Mouse (Mus musculus) C2C12 (cell line): Measurements from ENCODE around the gene Kctd7. TPM values are rescaled to one million over a fixed set of nuclear protein-coding genes. Genes with fewer than 3 reads are reported as not detected.

ENCODE experiments used
- H3K27me3 ChIP-seq: one replicate; pipeline ENCODE4 v1.6.1; 2011; ENCODE audit not compliant: control insufficient read depth, insufficient read depth, insufficient read length
- H3K36me3 ChIP-seq: one replicate; pipeline ENCODE4 v1.6.1; 2011; ENCODE audit not compliant: control insufficient read depth, insufficient read depth
- H3K4me3 ChIP-seq: one replicate; pipeline ENCODE4 v1.5.1; 2011; ENCODE audit warnings: mild to moderate bottlenecking, control low read depth; ENCODE audit not compliant: poor library complexity, insufficient read depth, severe bottlenecking
- H3K79me2 ChIP-seq: one replicate; pipeline ENCODE4 v1.6.1; 2011; ENCODE audit not compliant: control insufficient read depth, insufficient read depth
- H3K79me3 ChIP-seq: one replicate; pipeline ENCODE4 v1.6.1; 2011; ENCODE audit warnings: low read depth, control low read depth
- H3ac ChIP-seq: one replicate; pipeline ENCODE3; 2011; ENCODE audit warnings: low read depth; ENCODE audit not compliant: control insufficient read depth, insufficient read length
- CEBPB ChIP-seq: IDR thresholded peaks from one replicate; pipeline ENCODE4 v1.6.1; 2011; ENCODE audit warnings: low read depth, mild to moderate bottlenecking, control low read depth, moderate library complexity
- CTCF ChIP-seq: IDR thresholded peaks from one replicate; pipeline ENCODE4 v1.5.1; 2011; ENCODE audit not compliant: control insufficient read depth, insufficient read depth, insufficient read length
- FOSL1 ChIP-seq: IDR thresholded peaks from one replicate; pipeline ENCODE4 v1.8.0; 2011; ENCODE audit warnings: mild to moderate bottlenecking, low read length; ENCODE audit not compliant: poor library complexity, insufficient read depth, severe bottlenecking
- MAX ChIP-seq: IDR thresholded peaks from one replicate; pipeline ENCODE4 v1.6.1; 2011; ENCODE audit warnings: mild to moderate bottlenecking, control low read depth
- MYOD1 ChIP-seq: IDR thresholded peaks from one replicate; pipeline ENCODE4 v1.6.1; 2011; ENCODE audit warnings: low read depth; ENCODE audit not compliant: control insufficient read depth, insufficient read length
- MYOG ChIP-seq: IDR thresholded peaks from one replicate; pipeline ENCODE4 v1.6.1; 2011; ENCODE audit not compliant: control insufficient read depth, insufficient read length; ENCODE audit errors: extremely low read depth
- USF1 ChIP-seq: IDR thresholded peaks from one replicate; pipeline ENCODE4 v1.6.1; 2011; ENCODE audit warnings: low read depth, mild to moderate bottlenecking, control low read depth, moderate library complexity
- polyA plus RNA-seq: library from polyadenylated mRNA; unstranded; fragments of >200 nt; fragmentation: generic; extraction: Trizol; gene quantifications from one replicate; pipeline ENCODE4 v1.2.1, GENCODE M21; 2012; ENCODE audit warnings: missing spikeins

Kctd7 gene
- polyA plus RNA-seq, 1 experiment = 2.4 TPM

GRCm38 (mm10) chr5:130120070-130120736, 24.5 kb upstream of the Kctd7 start:
- Histone ChIP-seq H3K36me3 (no peaks in the 10 kb centered on the region), H3K4me3 (no peak overlapping the region), H3K79me2 (peaks cover 14% of the 10 kb centered on the region), H3ac (no peak overlapping the region), H3K27me3 (no peaks in the 10 kb centered on the region), H3K79me3 (no peaks in the 10 kb centered on the region)
- no peak for TF ChIP-seq CTCF
- no peak for TF ChIP-seq FOSL1
- TF ChIP-seq MYOG = no peak
- no peak for TF ChIP-seq USF1
- TF ChIP-seq MAX = no peak
- no peak for TF ChIP-seq CEBPB
- no peak for TF ChIP-seq MYOD1

DNA sequence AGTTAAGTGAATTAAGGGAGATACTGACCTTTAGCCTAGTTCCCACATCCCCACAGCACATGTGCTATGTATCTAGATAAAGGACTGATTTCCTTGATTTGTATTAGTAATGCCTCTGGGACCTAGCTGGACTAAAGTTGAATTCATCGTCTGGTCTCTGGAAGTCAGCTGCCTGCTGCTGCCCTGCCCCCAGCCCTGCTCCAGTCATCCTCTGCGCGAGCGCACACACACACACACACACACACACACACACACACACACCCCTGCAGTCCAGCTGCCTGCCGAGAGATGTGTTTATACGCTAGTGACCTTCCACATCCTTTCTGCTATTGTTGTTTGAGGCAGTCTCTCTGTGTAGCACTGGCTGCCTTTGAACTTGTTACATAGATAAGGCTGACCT, 23.8 kb upstream of the Kctd7 start:
- TF ChIP-seq MYOD1 (no peak), FOSL1 (no peak), CTCF (no peak), MYOG (no peak), CEBPB (no peak)
- Histone ChIP-seq H3K36me3 (no peaks in the 10 kb centered on the region), H3K79me3 (no peaks in the 10 kb centered on the region), H3ac (no peak overlapping the region), H3K4me3 (no peak overlapping the region), H3K79me2 (peaks cover 14% of the 10 kb centered on the region), H3K27me3 (no peaks in the 10 kb centered on the region)

DNA sequence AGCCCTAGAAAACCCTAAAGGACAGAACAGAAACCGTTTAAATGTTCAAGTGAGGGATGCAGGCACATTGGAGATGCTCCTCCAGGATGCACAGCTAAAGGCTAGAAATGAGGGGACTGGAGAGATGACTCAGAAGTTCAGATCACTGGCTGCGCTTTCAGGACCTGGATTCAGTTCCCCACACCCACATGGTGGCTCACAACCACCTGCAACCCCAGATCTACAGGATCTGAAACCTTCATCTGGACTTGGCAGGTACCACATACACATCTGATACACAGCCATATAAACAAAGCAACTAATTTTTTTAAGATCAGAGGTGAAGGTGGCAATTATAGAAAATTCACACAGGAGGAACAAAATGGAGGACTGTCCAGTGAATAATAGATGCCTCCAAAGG, 22.3 kb upstream of the Kctd7 start:
- H3K27me3 ChIP-seq = no peaks in the 10 kb centered on the region
- H3K4me3 ChIP-seq = no peak overlapping the region
- TF ChIP-seq MYOD1 = no peak
- TF ChIP-seq MYOG = no peak
- TF ChIP-seq CEBPB = no peak
- no peak for TF ChIP-seq MAX
- TF ChIP-seq FOSL1 = no peak
- no peak for TF ChIP-seq USF1
- TF ChIP-seq CTCF = no peak
- no peaks in the 10 kb centered on the region for H3K36me3 ChIP-seq
- no peaks in the 10 kb centered on the region for H3K79me3 ChIP-seq
- no peak overlapping the region for H3ac ChIP-seq
- H3K79me2 ChIP-seq = peaks cover 14% of the 10 kb centered on the region

DNA sequence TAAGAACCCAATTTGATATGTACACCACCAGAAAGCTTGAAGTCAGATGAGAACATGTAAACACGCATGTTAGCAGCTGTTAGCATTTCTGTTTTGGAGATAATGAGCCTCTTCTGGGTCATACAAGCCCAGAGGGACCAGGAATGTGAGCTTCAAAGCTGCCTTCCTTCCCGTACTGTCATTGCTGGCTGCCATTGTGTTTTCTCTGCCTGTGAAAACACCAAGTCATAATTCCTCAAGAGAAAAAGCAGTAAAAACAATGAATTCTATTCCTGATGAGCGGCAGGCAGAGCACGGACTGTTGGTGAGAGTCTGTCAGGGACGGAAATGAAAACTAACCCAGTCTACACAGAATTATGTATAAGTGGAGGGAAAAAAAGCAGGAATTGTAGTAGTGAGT, 20.4 kb upstream of the Kctd7 start:
- no peaks in the 10 kb centered on the region for H3K79me3 ChIP-seq
- no peaks in the 10 kb centered on the region for H3K36me3 ChIP-seq
- H3K79me2 ChIP-seq = peaks cover 13% of the 10 kb centered on the region
- no peak overlapping the region for H3K4me3 ChIP-seq
- no peak for TF ChIP-seq FOSL1
- TF ChIP-seq CTCF = no peak
- H3ac ChIP-seq = no peak overlapping the region
- H3K27me3 ChIP-seq = no peaks in the 10 kb centered on the region

GRCm38 (mm10) chr5:130128686-130129523, 15.8 kb upstream of the Kctd7 start:
- TF ChIP-seq MAX (no peak), CTCF (no peak), MYOG (no peak), CEBPB (no peak), USF1 (no peak), FOSL1 (no peak), MYOD1 (no peak)
- H3K27me3 ChIP-seq = no peaks in the 10 kb centered on the region

GRCm38 (mm10) chr5:130129524-130129793, 15.2 kb upstream of the Kctd7 start:
- H3K36me3 ChIP-seq = no peaks in the 10 kb centered on the region
- no peaks in the 10 kb centered on the region for H3K79me3 ChIP-seq
- no peaks in the 10 kb centered on the region for H3K79me2 ChIP-seq
- no peak overlapping the region for H3ac ChIP-seq
- no peaks in the 10 kb centered on the region for H3K27me3 ChIP-seq
- TF ChIP-seq CTCF (no peak), MYOG (no peak), CEBPB (no peak), MYOD1 (no peak), MAX (no peak)
- H3K4me3 ChIP-seq = no peak overlapping the region

More at GRCm38 (mm10) chr5:130128686-130129523, 15.8 kb upstream of the Kctd7 start:
- Histone ChIP-seq H3K36me3 (no peaks in the 10 kb centered on the region), H3K4me3 (no peak overlapping the region), H3ac (peak overlapping the region; percentile 40), H3K79me3 (no peaks in the 10 kb centered on the region), H3K79me2 (no peaks in the 10 kb centered on the region)
